Mouse (Mus musculus) neural tube, embryonic 15.5 days (tissue): ENCODE data around the gene Rrnad1. TPM values are rescaled to one million over a fixed set of nuclear protein-coding genes. Genes with fewer than 3 reads are reported as not detected.
"Not testable (repeated sequence)": the region's sequence is repeated elsewhere in the genome, so short reads cannot be mapped to it uniquely, and the experiment has no call there.

Experiments
- ATAC-seq: fragments of 200-750 bp; cut with Nextera tagmentation; 2 replicates; pipeline ENCODE4 v1.8.0; 2017; ENCODE audit warnings: mild to moderate bottlenecking, moderate TSS enrichment, moderate library complexity; ENCODE audit not compliant: low FRiP score
- H3K27ac ChIP-seq: fragments of 300-500 bp; sonication (generic); replicated peaks from 2 replicates; pipeline ENCODE4 v1.5.1; 2015; ENCODE audit warnings: mild to moderate bottlenecking, inconsistent platforms
- H3K27me3 ChIP-seq: fragments of 300-500 bp; sonication (generic); replicated peaks from 2 replicates; pipeline ENCODE4 v1.6.1; 2015; ENCODE audit warnings: inconsistent platforms
- H3K36me3 ChIP-seq: fragments of 300-500 bp; sonication (generic); 2 replicates; pipeline ENCODE4 v1.6.1; 2015; ENCODE audit warnings: inconsistent platforms
- H3K4me1 ChIP-seq: fragments of 300-500 bp; sonication (generic); 2 replicates; pipeline ENCODE4 v1.6.1; 2015; ENCODE audit warnings: inconsistent platforms
- H3K4me2 ChIP-seq: fragments of 300-500 bp; sonication (generic); 2 replicates; pipeline ENCODE4 v1.6.1; 2015; ENCODE audit warnings: inconsistent platforms, mild to moderate bottlenecking, moderate library complexity
- H3K4me3 ChIP-seq: fragments of 300-500 bp; sonication (generic); replicated peaks from 2 replicates; pipeline ENCODE4 v1.5.1; 2015; ENCODE audit warnings: mild to moderate bottlenecking, inconsistent platforms
- H3K9ac ChIP-seq: fragments of 300-500 bp; sonication (generic); replicated peaks from 2 replicates; pipeline ENCODE4 v1.6.1; 2015; ENCODE audit warnings: mild to moderate bottlenecking, inconsistent platforms
- H3K9me3 ChIP-seq: fragments of 300-500 bp; sonication (generic); replicated peaks from 2 replicates; pipeline ENCODE4 v1.6.1; 2016; ENCODE audit warnings: inconsistent platforms
- WGBS: fragments of 180-500 bp; shearing (Covaris S2); methylation state at CpG from one replicate; pipeline ENCODE4 v1.1.7; 2015; ENCODE audit warnings: mixed read lengths; 5-methylcytosine and 5-hydroxymethylcytosine counted together
- polyA plus RNA-seq: library from polyadenylated mRNA; unstranded; fragments of >200 nt; fragmentation: Nextera tagmentation; extraction: Ambion mirVana; gene quantifications from 2 replicates; pipeline ENCODE4 v1.2.1, GENCODE M21; 2015

Rrnad1 gene
- polyA plus RNA-seq, 1 experiment from 2014 or later: 19.3 TPM

GRCm38 (mm10) chr3:87913491-87913890 is 17.0 kb downstream of the Rrnad1 start:
- no peak for ATAC-seq
- Histone ChIP-seq H3K9ac (no peak overlapping the region), H3K9me3 (no peaks in the 10 kb centered on the region), H3K4me2 (no peak overlapping the region), H3K27me3 (no peaks in the 10 kb centered on the region), H3K27ac (no peak overlapping the region), H3K4me3 (no peak overlapping the region), H3K36me3 (peaks cover 42% of the 10 kb centered on the region), H3K4me1 (peaks cover 32% of the 10 kb centered on the region)
- 87% methylated on average over 7 of the region's 7 CpGs for WGBS

GRCm38 (mm10) chr3:87910573-87911141 is 19.9 kb downstream of the Rrnad1 start:
- no peak for ATAC-seq
- H3K4me3 ChIP-seq: peak overlapping the region; percentile 42
- H3K27ac ChIP-seq: peak overlapping the region; percentile 84
- 7% methylated on average over 12 of the region's 12 CpGs for WGBS
- peaks cover 46% of the 10 kb centered on the region for H3K4me1 ChIP-seq
- peaks cover 23% of the 10 kb centered on the region for H3K36me3 ChIP-seq
- H3K9ac ChIP-seq: peak overlapping the region; percentile 51
- no peaks in the 10 kb centered on the region for H3K27me3 ChIP-seq
- H3K9me3 ChIP-seq: no peaks in the 10 kb centered on the region
- peak overlapping the region; percentile 64 for H3K4me2 ChIP-seq

- WGBS: 17% methylated on average over 4 of the region's 4 CpGs
- H3K27ac ChIP-seq: peak overlapping the region; percentile 84
- H3K4me2 ChIP-seq: peak overlapping the region; percentile 64
- peak overlapping the region; percentile 51; the same call in 1 of the 2 replicates for H3K9ac ChIP-seq
- H3K27me3 ChIP-seq: no peaks in the 10 kb centered on the region
- no peak for ATAC-seq
- peaks cover 46% of the 10 kb centered on the region for H3K4me1 ChIP-seq
- peaks cover 16% of the 10 kb centered on the region for H3K36me3 ChIP-seq
- no peaks in the 10 kb centered on the region for H3K9me3 ChIP-seq
- peak overlapping the region; percentile 42 for H3K4me3 ChIP-seq
These were observed 20.6 kb downstream of the Rrnad1 start for GRCm38 (mm10) chr3:87909874-87910273.

- no peak for ATAC-seq
- Histone ChIP-seq H3K4me1 (peaks cover 46% of the 10 kb centered on the region), H3K36me3 (peaks cover 11% of the 10 kb centered on the region), H3K4me3 (no peak overlapping the region), H3K9ac (no peak overlapping the region), H3K9me3 (no peaks in the 10 kb centered on the region), H3K27ac (0 out of 2 replicates have a peak overlapping the region, but pooled peaks have one; percentile 84), H3K27me3 (no peaks in the 10 kb centered on the region), H3K4me2 (peak overlapping the region; percentile 64)
- 93% methylated on average over 2 of the region's 2 CpGs for WGBS
These were observed 21.1 kb downstream of the Rrnad1 start for GRCm38 (mm10) chr3:87909381-87909780.

- no peak for ATAC-seq
- Histone ChIP-seq H3K4me2 (peak overlapping the region; percentile 96), H3K4me3 (peak overlapping the region; percentile 97), H3K27me3 (no peaks in the 10 kb centered on the region), H3K9me3 (no peaks in the 10 kb centered on the region), H3K27ac (peak overlapping the region; percentile 96; the same call in 1 of the 2 replicates), H3K9ac (peak overlapping the region; percentile 91), H3K4me1 (peaks cover 46% of the 10 kb centered on the region), H3K36me3 (no peaks in the 10 kb centered on the region)
- WGBS: 6% methylated on average over 1 of the region's 1 CpGs
These were observed 22.6 kb downstream of the Rrnad1 start for GRCm38 (mm10) chr3:87907906-87908305.

- Histone ChIP-seq H3K4me1 (peaks cover 46% of the 10 kb centered on the region), H3K9ac (peak overlapping the region; percentile 91), H3K27ac (peak overlapping the region; percentile 96), H3K27me3 (no peaks in the 10 kb centered on the region), H3K36me3 (no peaks in the 10 kb centered on the region), H3K4me3 (peak overlapping the region; percentile 97), H3K4me2 (peak overlapping the region; percentile 96), H3K9me3 (no peaks in the 10 kb centered on the region)
- ATAC-seq: no peak
- under 1% methylated on average over 27 of the region's 27 CpGs for WGBS
These were observed 23.3 kb downstream of the Rrnad1 start for GRCm38 (mm10) chr3:87906981-87907857.

- ATAC-seq: peak; percentile 60
- under 1% methylated on average over 44 of the region's 47 CpGs for WGBS
- peak overlapping the region; percentile 96 for H3K4me2 ChIP-seq
- H3K4me1 ChIP-seq: peaks cover 44% of the 10 kb centered on the region
- peak overlapping the region; percentile 96 for H3K27ac ChIP-seq
- H3K4me3 ChIP-seq: peak overlapping the region; percentile 97
- no peaks in the 10 kb centered on the region for H3K36me3 ChIP-seq
- no peaks in the 10 kb centered on the region for H3K27me3 ChIP-seq
- H3K9me3 ChIP-seq: no peaks in the 10 kb centered on the region
- peak overlapping the region; percentile 91 for H3K9ac ChIP-seq
These were observed 23.9 kb downstream of the Rrnad1 start for GRCm38 (mm10) chr3:87906601-87906980.

GRCm38 (mm10) chr3:87905880-87906485 is 24.5 kb downstream of the Rrnad1 start, which contains the start of gene Hdgf:
TSS of gene Hdgf (plus strand) at chr3:87906321.
- Histone ChIP-seq H3K4me3 (peak within 1 kb of the TSS; percentile 97), H3K9ac (peak within 1 kb of the TSS; percentile 91), H3K36me3 (no peaks in the 10 kb centered on the region), H3K27ac (peak within 1 kb of the TSS; percentile 96), H3K4me1 (peaks cover 40% of the 10 kb centered on the region), H3K9me3 (no peaks in the 10 kb centered on the region), H3K27me3 (no peaks in the 10 kb centered on the region), H3K4me2 (peak within 1 kb of the TSS; percentile 96)
- ATAC-seq: peak; percentile 94
- under 1% methylated on average over 53 of the region's 57 CpGs for WGBS

- WGBS: 58% methylated on average over 5 of the region's 5 CpGs
- H3K4me1 ChIP-seq: peaks cover 18% of the 10 kb centered on the region
- H3K4me3 ChIP-seq: no peak overlapping the region
- H3K9me3 ChIP-seq: no peaks in the 10 kb centered on the region
- H3K36me3 ChIP-seq: no peaks in the 10 kb centered on the region
- H3K9ac ChIP-seq: no peak overlapping the region
- H3K4me2 ChIP-seq: no peak overlapping the region
- no peak for ATAC-seq
- H3K27me3 ChIP-seq: no peaks in the 10 kb centered on the region
- H3K27ac ChIP-seq: no peak overlapping the region
These were observed 26.7 kb downstream of the Rrnad1 start for GRCm38 (mm10) chr3:87903821-87904220.

- H3K4me2 ChIP-seq, H3K4me1 ChIP-seq, ATAC-seq, H3K9me3 ChIP-seq, H3K4me3 ChIP-seq, H3K9ac ChIP-seq, H3K36me3 ChIP-seq, H3K27me3 ChIP-seq, H3K27ac ChIP-seq: not testable (repeated sequence)
- WGBS: 89% methylated on average over 5 of the region's 6 CpGs
These were observed 28.6 kb downstream of the Rrnad1 start for GRCm38 (mm10) chr3:87901959-87902358.

- Histone ChIP-seq H3K9me3 (no peaks in the 10 kb centered on the region), H3K36me3 (no peaks in the 10 kb centered on the region), H3K9ac (no peak overlapping the region), H3K4me2 (no peak overlapping the region), H3K27ac (no peak overlapping the region), H3K4me3 (no peak overlapping the region), H3K27me3 (no peaks in the 10 kb centered on the region), H3K4me1 (no peaks in the 10 kb centered on the region)
- 73% methylated on average over 1 of the region's 1 CpGs for WGBS
- no peak for ATAC-seq
These were observed 29.4 kb downstream of the Rrnad1 start for GRCm38 (mm10) chr3:87901036-87901624.
